Mouse (Mus musculus): ENCODE data around the gene Sel1l3.

GRCm38 (mm10) chr5:53238761-53239160 is 25.0 kb upstream of the Sel1l3 start:
- TF ChIP-seq CTCF (conservative IDR thresholded peaks at IDR 0.05; ENCODE audit: insufficient read depth, insufficient read length, low read depth, low read length) (no peak), POLR2A (IDR thresholded peaks at IDR 0.05; ENCODE audit: low read depth, low read length) (no peak)

Data from kidney, adult 2 months (tissue).